22 mouse cellular contexts compared by ENCODE assay signal in genomic region chr8:63397659-63398058, GRCm38 (mm10).
"Had no signal": no experiment of that assay in that cellular context is flagged by ENCODE, and none has a peak within 500 bp of the region (broad histone marks: within the 10 kb centered on the region; RNA-seq: fewer than 3 reads in every experiment).

No protein-coding gene starts in this region.

- H3K27ac ChIP-seq: liver, embryonic 13.5 days; liver, embryonic 15.5 days; lung, embryonic 15.5 days; macrophage; neural tube, embryonic 13.5 days; neural tube, embryonic 15.5 days had no signal

- H3K9ac ChIP-seq: liver, embryonic 13.5 days; liver, embryonic 15.5 days; liver, postnatal 0 days; lung, embryonic 15.5 days; neural tube, embryonic 13.5 days; neural tube, embryonic 15.5 days had no signal

- DNase-seq: liver, embryonic 13.5 days; liver, postnatal 0 days; lung, adult 2 months; lung, postnatal 14 days; lung, postnatal 36 days; retina, postnatal 1 day; right cerebral cortex, adult 18-20 months; right cerebral cortex, postnatal 25 days; right cerebral cortex, postnatal 4 days; spleen, adult 18-20 months; thymus, adult 18-20 months; thymus, postnatal 14 days; thymus, postnatal 4 days had no signal

- H3K4me3 ChIP-seq: liver, embryonic 13.5 days; liver, embryonic 15.5 days; lung, embryonic 15.5 days; megakaryocyte, embryonic 14.5 days; myocyte; neural tube, embryonic 13.5 days; neural tube, embryonic 15.5 days had no signal

- H3K9me3 ChIP-seq: liver, embryonic 13.5 days; liver, embryonic 15.5 days; lung, embryonic 15.5 days; megakaryocyte, embryonic 14.5 days; neural tube, embryonic 13.5 days; neural tube, embryonic 15.5 days had no signal

- H3K4me2 ChIP-seq: liver, embryonic 11.5 days; liver, embryonic 13.5 days; liver, embryonic 15.5 days; lung, embryonic 15.5 days; neural tube, embryonic 13.5 days; neural tube, embryonic 15.5 days had no signal

- ATAC-seq: liver, postnatal 0 days; lung, postnatal 0 days had no signal

- H3K4me1 ChIP-seq: liver, embryonic 13.5 days; liver, embryonic 15.5 days; lung, embryonic 15.5 days; megakaryocyte, embryonic 14.5 days; neural tube, embryonic 13.5 days; neural tube, embryonic 15.5 days had no signal

- H3K36me3 ChIP-seq: liver, embryonic 13.5 days; liver, embryonic 15.5 days; lung, embryonic 15.5 days; neural tube, embryonic 13.5 days; neural tube, embryonic 15.5 days had no signal

- H3K27me3 ChIP-seq: liver, embryonic 13.5 days; liver, embryonic 15.5 days; lung, embryonic 15.5 days; megakaryocyte, embryonic 14.5 days; neural tube, embryonic 13.5 days; neural tube, embryonic 15.5 days had no signal
